Mouse (Mus musculus) kidney, postnatal 0 days (tissue): ENCODE measurements around the gene Gcdh. TPM values are rescaled to one million over a fixed set of nuclear protein-coding genes. Genes with fewer than 3 reads are reported as not detected.

ENCODE experiments used
- ATAC-seq: fragments of 200-750 bp; cut with Nextera tagmentation; replicated peaks from 2 replicates; pipeline ENCODE4 v1.8.0; 2017; ENCODE audit warnings: low read depth, moderate number of reproducible peaks, moderate TSS enrichment, moderate library complexity; ENCODE audit not compliant: low FRiP score
- DNase-seq: peaks from one replicate; pipeline ENCODE4 v3.0.0-alpha.2; 2016; ENCODE audit warnings: low spot score
- H3K27ac ChIP-seq: fragments of 300-500 bp; sonication (generic); 2 replicates; pipeline ENCODE4 v1.5.1; 2014; ENCODE audit warnings: mild to moderate bottlenecking
- H3K27me3 ChIP-seq: fragments of 300-500 bp; sonication (generic); 2 replicates; pipeline ENCODE4 v1.6.1; 2014; ENCODE audit warnings: low read length, mixed read lengths; ENCODE audit not compliant: insufficient read depth
- H3K36me3 ChIP-seq: fragments of 300-500 bp; sonication (generic); 2 replicates; pipeline ENCODE4 v1.6.1; 2014; ENCODE audit warnings: low read length, mixed read lengths; ENCODE audit not compliant: insufficient read depth
- H3K4me1 ChIP-seq: fragments of 300-500 bp; sonication (generic); replicated peaks from 2 replicates; pipeline ENCODE4 v1.6.1; 2014; ENCODE audit warnings: antibody characterized with exemption, low read length, mixed read lengths; ENCODE audit not compliant: insufficient read depth
- H3K4me2 ChIP-seq: fragments of 300-500 bp; sonication (generic); 2 replicates; pipeline ENCODE4 v1.6.1; 2014; ENCODE audit warnings: mild to moderate bottlenecking, low read length, moderate library complexity, mixed read lengths
- H3K4me3 ChIP-seq: fragments of 300-500 bp; sonication (generic); replicated peaks from 2 replicates; pipeline ENCODE4 v1.5.1; 2014; ENCODE audit warnings: low read depth, low read length
- H3K9ac ChIP-seq: fragments of 300-500 bp; sonication (generic); 2 replicates; pipeline ENCODE4 v1.6.1; 2014; ENCODE audit warnings: low read depth, low read length
- H3K9me3 ChIP-seq: fragments of 300-500 bp; sonication (generic); replicated peaks from 2 replicates; pipeline ENCODE4 v1.6.1; 2016; ENCODE audit warnings: low read length, inconsistent platforms, mixed read lengths
- CTCF ChIP-seq: IDR thresholded peaks from 2 replicates; pipeline ENCODE4 v1.5.1; 2016; ENCODE audit warnings: antibody characterized with exemption, low read depth, mild to moderate bottlenecking, moderate library complexity
- WGBS: fragments of 180-500 bp; shearing (Covaris S2); extraction: QIAGEN DNeasy Blood & Tissue Kit; methylation state at CpG from one replicate; pipeline ENCODE4 v1.1.7; 2014; 5-methylcytosine and 5-hydroxymethylcytosine counted together
- polyA plus RNA-seq: library from polyadenylated mRNA; unstranded; fragments of >200 nt; fragmentation: Nextera tagmentation; extraction: Ambion mirVana; gene quantifications from 2 replicates; pipeline ENCODE4 v1.2.1, GENCODE M21; 2015

Gene Gcdh
- polyA plus RNA-seq, 1 experiment from 2014 or later = 59.2 TPM

GRCm38 (mm10) chr8:84921596-84921995 is 27.9 kb upstream of the Gcdh start:
- H3K9ac ChIP-seq = no peak overlapping the region
- 74% methylated on average over 2 of the region's 2 CpGs for WGBS
- H3K4me1 ChIP-seq = no peaks in the 10 kb centered on the region
- H3K27me3 ChIP-seq = peaks cover 3% of the 10 kb centered on the region; the same call in 1 of the 2 replicates
- H3K4me3 ChIP-seq = no peak overlapping the region
- H3K36me3 ChIP-seq = no peaks in the 10 kb centered on the region
- TF ChIP-seq CTCF = no peak
- no peak for DNase-seq
- H3K9me3 ChIP-seq = no peaks in the 10 kb centered on the region
- H3K4me2 ChIP-seq = no peak overlapping the region
- H3K27ac ChIP-seq = no peak overlapping the region
- no peak for ATAC-seq

- H3K36me3 ChIP-seq = no peaks in the 10 kb centered on the region
- no peak overlapping the region for H3K4me2 ChIP-seq
- no peaks in the 10 kb centered on the region for H3K4me1 ChIP-seq
- no peak overlapping the region for H3K27ac ChIP-seq
- H3K4me3 ChIP-seq = no peak overlapping the region
- no peaks in the 10 kb centered on the region for H3K9me3 ChIP-seq
- TF ChIP-seq CTCF = no peak
- H3K27me3 ChIP-seq = peaks cover 3% of the 10 kb centered on the region; the same call in 1 of the 2 replicates
- DNase-seq (no peak), ATAC-seq (no peak)
- no peak overlapping the region for H3K9ac ChIP-seq
- WGBS = 93% methylated on average over 15 of the region's 15 CpGs
Observed at GRCm38 (mm10) chr8:84918646-84919045, 24.9 kb upstream of the Gcdh start.

- Histone ChIP-seq H3K4me3 (no peak overlapping the region), H3K9me3 (no peaks in the 10 kb centered on the region), H3K9ac (no peak overlapping the region), H3K27ac (no peak overlapping the region), H3K27me3 (peaks cover 3% of the 10 kb centered on the region; the same call in 1 of the 2 replicates), H3K4me2 (no peak overlapping the region), H3K4me1 (peaks cover 2% of the 10 kb centered on the region; the same call in 1 of the 2 replicates), H3K36me3 (no peaks in the 10 kb centered on the region)
- ATAC-seq (no peak), DNase-seq (no peak)
- 30% methylated on average over 20 of the region's 20 CpGs for WGBS
- no peak for TF ChIP-seq CTCF
Observed at GRCm38 (mm10) chr8:84917781-84918180, 24.1 kb upstream of the Gcdh start.

GRCm38 (mm10) chr8:84915269-84915668 is 21.5 kb upstream of the Gcdh start:
- DNase-seq (no peak), ATAC-seq (no peak)
- Histone ChIP-seq H3K4me3 (no peak overlapping the region), H3K27ac (no peak overlapping the region), H3K9me3 (no peaks in the 10 kb centered on the region), H3K4me2 (no peak overlapping the region), H3K27me3 (peaks cover 12% of the 10 kb centered on the region), H3K4me1 (peaks cover 9% of the 10 kb centered on the region; the same call in 1 of the 2 replicates), H3K9ac (no peak overlapping the region), H3K36me3 (no peaks in the 10 kb centered on the region)
- no peak for TF ChIP-seq CTCF
- 85% methylated on average over 8 of the region's 8 CpGs for WGBS

- 33% methylated on average over 4 of the region's 4 CpGs for WGBS
- DNase-seq (no peak), ATAC-seq (no peak)
- H3K9me3 ChIP-seq = no peaks in the 10 kb centered on the region
- peaks cover 12% of the 10 kb centered on the region for H3K27me3 ChIP-seq
- H3K36me3 ChIP-seq = no peaks in the 10 kb centered on the region
- H3K9ac ChIP-seq = no peak overlapping the region
- no peak overlapping the region for H3K4me3 ChIP-seq
- H3K27ac ChIP-seq = no peak overlapping the region
- H3K4me2 ChIP-seq = no peak overlapping the region
- H3K4me1 ChIP-seq = peaks cover 11% of the 10 kb centered on the region; the same call in 1 of the 2 replicates
- peak; percentile 55 for TF ChIP-seq CTCF
Observed at GRCm38 (mm10) chr8:84913960-84914359, 20.2 kb upstream of the Gcdh start.

GRCm38 (mm10) chr8:84913502-84913900 is 19.8 kb upstream of the Gcdh start:
- Histone ChIP-seq H3K9me3 (no peaks in the 10 kb centered on the region), H3K4me1 (peaks cover 15% of the 10 kb centered on the region; the same call in 1 of the 2 replicates), H3K4me3 (peak overlapping the region; percentile 34), H3K27ac (no peak overlapping the region), H3K27me3 (peaks cover 12% of the 10 kb centered on the region), H3K36me3 (no peaks in the 10 kb centered on the region), H3K9ac (peak overlapping the region; percentile 24; the same call in 1 of the 2 replicates), H3K4me2 (peak overlapping the region; percentile 68)
- no peak for DNase-seq
- TF ChIP-seq CTCF = no peak
- 9% methylated on average over 9 of the region's 9 CpGs for WGBS
- no peak for ATAC-seq

GRCm38 (mm10) chr8:84912895-84913501 is 19.3 kb upstream of the Gcdh start:
- Histone ChIP-seq H3K36me3 (no peaks in the 10 kb centered on the region), H3K9me3 (no peaks in the 10 kb centered on the region), H3K27me3 (peaks cover 12% of the 10 kb centered on the region), H3K9ac (peak overlapping the region; percentile 24; the same call in 1 of the 2 replicates), H3K4me3 (peak overlapping the region; percentile 34), H3K4me1 (peaks cover 15% of the 10 kb centered on the region; the same call in 1 of the 2 replicates), H3K4me2 (peak overlapping the region; percentile 68), H3K27ac (no peak overlapping the region)
- peak; percentile 52 for ATAC-seq
- under 1% methylated on average over 55 of the region's 55 CpGs for WGBS
- no peak for TF ChIP-seq CTCF
- peak; percentile 79 for DNase-seq
